ENCODE assay signal across 8 mouse cellular contexts in genomic region chr7:98359951-98360620, GRCm38 (mm10). TPM values are rescaled to one million over a fixed set of nuclear protein-coding genes. Genes with fewer than 3 reads are reported as not detected.
A peak's percentile ranks its signal among the peaks of the same experiment; 100 is the strongest.
DNase-seq lines count a peak whose midpoint lies in the region; ATAC-seq and TF ChIP-seq lines count a peak whose summit lies in the region.

No protein-coding gene starts in this region.

- WGBS in heart, adult 2 months, result 6% methylated on average over 33 of the region's 33 CpGs
- under 1% methylated on average over 33 of the region's 33 CpGs for WGBS in lung, embryonic 16.5 days

- intact Hi-C loops in heart, adult 2 months (cut with DNase I), result loop anchor here (10.0 kb wide), 1 partner anchor 225 kb away; no protein-coding TSS in a partner anchor

- no peak for TF ChIP-seq POLR2A in heart, adult 2 months (IDR thresholded peaks at IDR 0.05; ENCODE audit: insufficient read depth, low read depth, low read length)

- peak overlapping the region; percentile 63 for H3K9ac ChIP-seq in heart, adult 2 months (ENCODE audit: low read depth, low read length)
- peak overlapping the region; percentile 79 for H3K9ac ChIP-seq in lung, embryonic 16.5 days (ENCODE audit: low read length)

- H3K79me2 ChIP-seq in heart, adult 2 months (replicated peaks; ENCODE audit: control insufficient read depth, insufficient read depth, low read length), result no peaks in the 10 kb centered on the region

- no peak for TF ChIP-seq CTCF in heart, adult 2 months (IDR thresholded peaks at IDR 0.05)

- DNase-seq in thymus, postnatal 0 days (ENCODE audit: low spot score), result peak; percentile 14
- DNase-seq in thymus, adult 18-20 months, result no peak
- peak; percentile 89 for DNase-seq in embryo, embryonic 9.5 days (ENCODE audit: extremely low spot score)
- DNase-seq in heart, adult 2 months, result peak; percentile 60 to 68
- peak; percentile 61 for DNase-seq in kidney, adult 18-20 months
- DNase-seq in retina, postnatal 1 day, result peak; percentile 81
- DNase-seq in spleen, postnatal 10 days (ENCODE audit: low spot score in 2 of 2), result no peak

- H3K4me1 ChIP-seq in heart, adult 2 months (ENCODE audit: control insufficient read depth, insufficient read depth, low read length), result peaks cover 6% of the 10 kb centered on the region; the same call in 1 of the 2 replicates
- peaks cover 17% of the 10 kb centered on the region for H3K4me1 ChIP-seq in lung, embryonic 16.5 days (replicated peaks; ENCODE audit: control insufficient read depth, insufficient read depth, low read length)

- peak; percentile 69 for ATAC-seq in lung, embryonic 16.5 days (ENCODE audit: low read depth)

- H3K4me3 ChIP-seq in heart, adult 2 months, result peak overlapping the region; percentile 88
- H3K4me3 ChIP-seq in lung, embryonic 16.5 days (ENCODE audit: low read length), result peak overlapping the region; percentile 81

- peak overlapping the region; percentile 75 for H3K27ac ChIP-seq in heart, adult 2 months
- H3K27ac ChIP-seq in lung, embryonic 16.5 days (ENCODE audit: low read length), result peak overlapping the region; percentile 88

- peak overlapping the region; percentile 95 for H3K4me2 ChIP-seq in lung, embryonic 16.5 days (ENCODE audit: low read depth, low read length)

- no peak for TF ChIP-seq EP300 in heart, adult 2 months (IDR thresholded peaks at IDR 0.05; ENCODE audit: insufficient read depth, low read depth, low read length)

- no peaks in the 10 kb centered on the region for H3K36me3 ChIP-seq in heart, adult 2 months (ENCODE audit: control insufficient read depth, insufficient read depth, low read length)
- H3K36me3 ChIP-seq in lung, embryonic 16.5 days (ENCODE audit: control insufficient read depth, insufficient read depth, low read length), result no peaks in the 10 kb centered on the region

- no peaks in the 10 kb centered on the region for H3K27me3 ChIP-seq in heart, adult 2 months (ENCODE audit: control insufficient read depth, insufficient read depth, low read length)
- no peaks in the 10 kb centered on the region for H3K27me3 ChIP-seq in lung, embryonic 16.5 days (ENCODE audit: control insufficient read depth, insufficient read depth, low read depth, low read length)

- H3K9me3 ChIP-seq in lung, embryonic 16.5 days (ENCODE audit: control insufficient read depth, low read length), result no peaks in the 10 kb centered on the region

RNA-seq across cellular contexts. Expression of gene Tsku, which starts 1.0 kb away (rescaled TPM):
- 3.3 and 4.1 TPM in 2 replicates for polyA plus RNA-seq in thymus, postnatal 0 days (2015; fragmentation: Nextera tagmentation; extraction: Ambion mirVana)
- 1 to 10 TPM; 2.2 to 2.5 TPM for total RNA-seq in heart, adult 2 months (2021)
- 4.9 and 5.9 TPM in 2 replicates for polyA plus RNA-seq in heart, adult 2 months (2012; rRNA removed)
- 6.6 and 9.4 TPM in 2 replicates for polyA plus RNA-seq in lung, embryonic 16.5 days (2015; fragmentation: Nextera tagmentation; extraction: Ambion mirVana)

RNA-seq across cellular contexts. Expression of gene Acer3, which starts 39.1 kb away (rescaled TPM):
- polyA plus RNA-seq in thymus, postnatal 0 days (2015; fragmentation: Nextera tagmentation; extraction: Ambion mirVana), result 19.5 and 20.0 TPM in 2 replicates
- 10 to 100 TPM; 11.0 to 13.2 TPM for total RNA-seq in heart, adult 2 months (2021)
- polyA plus RNA-seq in heart, adult 2 months (2012; rRNA removed), result 5.5 and 8.7 TPM in 2 replicates
- polyA plus RNA-seq in lung, embryonic 16.5 days (2015; fragmentation: Nextera tagmentation; extraction: Ambion mirVana), result 28.4 and 29.4 TPM in 2 replicates

Comparison
In these comparisons a context has a peak if more than half of its experiments do, and no peak if none do; other contexts are left out.
1. DNase-seq: peak in thymus, postnatal 0 days (single experiment), embryo, embryonic 9.5 days (single experiment), heart, adult 2 months (2 of 2), kidney, adult 18-20 months (single experiment) and retina, postnatal 1 day (single experiment); none in thymus, adult 18-20 months (0 of 2) and spleen, postnatal 10 days (0 of 2).